Mouse (Mus musculus) CH12.LX (cell line): Measurements from ENCODE around the gene Pafah1b2. TPM values are rescaled to one million over a fixed set of nuclear protein-coding genes. Genes with fewer than 3 reads are reported as not detected.

ENCODE experiments used
- DNase-seq: peaks from one replicate; pipeline ENCODE4 v3.0.0-alpha.2; 2013; ENCODE audit errors: extremely low read depth
- H3K27ac ChIP-seq: 2 replicates; pipeline ENCODE4 v1.5.1; 2012; ENCODE audit warnings: low read depth, mild to moderate bottlenecking, control low read depth, moderate library complexity; ENCODE audit not compliant: insufficient read depth
- H3K27me3 ChIP-seq: replicated peaks from 2 replicates; pipeline ENCODE3; 2012; ENCODE audit warnings: inconsistent platforms
- H3K36me3 ChIP-seq, 2 experiments: replicated peaks in 1 of 2; 2 replicates each; pipeline versions ENCODE3 to v1.6.1; 2012; ENCODE audit warnings: inconsistent platforms in 1 of 2, low read length in 1 of 2, mild to moderate bottlenecking in 1 of 2, mixed read lengths in 1 of 2, moderate library complexity in 1 of 2; ENCODE audit not compliant: control insufficient read depth in 1 of 2, insufficient read depth in 1 of 2
- H3K4me1 ChIP-seq, 2 experiments: 2 replicates each; pipeline ENCODE4 v1.6.1; 2012; ENCODE audit warnings: inconsistent platforms in 1 of 2, moderate library complexity in 1 of 2; ENCODE audit not compliant: insufficient read depth in 2 of 2, control insufficient read depth in 1 of 2
- H3K4me2 ChIP-seq: 2 replicates; pipeline ENCODE4 v1.6.1; 2012; ENCODE audit warnings: low read depth, mild to moderate bottlenecking, control low read depth; ENCODE audit not compliant: poor library complexity, insufficient read depth, severe bottlenecking
- H3K4me3 ChIP-seq, 3 experiments: fragments of 150-350 bp in 1 of 3; sonication (generic) in 1 of 3; replicated peaks in 1 of 3; 2 replicates each; pipeline versions ENCODE3 to v1.5.1; 2011 to 2012; ENCODE audit warnings: low read depth in 2 of 3, low read length in 2 of 3, mild to moderate bottlenecking in 2 of 3, moderate library complexity in 2 of 3, control low read depth in 1 of 3, improper control_type of control experiment in 1 of 3, inconsistent platforms in 1 of 3, mixed read lengths in 1 of 3; ENCODE audit not compliant: poor library complexity in 1 of 3
- H3K79me2 ChIP-seq: replicated peaks from 2 replicates; pipeline ENCODE4 v1.6.1; 2012; ENCODE audit warnings: mild to moderate bottlenecking, moderate library complexity; ENCODE audit not compliant: control insufficient read depth, poor library complexity, insufficient read depth, severe bottlenecking; ENCODE audit errors: extremely low read depth
- H3K9ac ChIP-seq: 2 replicates; pipeline ENCODE4 v1.6.1; 2012; ENCODE audit warnings: low read depth, mild to moderate bottlenecking, control low read depth, moderate library complexity; ENCODE audit not compliant: insufficient read depth
- H3K9me3 ChIP-seq: replicated peaks from 2 replicates; pipeline ENCODE3; 2012; ENCODE audit warnings: low read length, inconsistent platforms, mixed read lengths
- BHLHE40 ChIP-seq: IDR thresholded peaks from 2 replicates; pipeline ENCODE4 v1.6.1; 2011; ENCODE audit warnings: mild to moderate bottlenecking, low read depth, low read length, improper control_type of control experiment
- CHD1 ChIP-seq: IDR thresholded peaks from 2 replicates; pipeline ENCODE4 v1.6.1; 2012; ENCODE audit warnings: low read depth, low read length, improper control_type of control experiment, inconsistent platforms
- E2F4 ChIP-seq: IDR thresholded peaks from 2 replicates; pipeline ENCODE4 v1.6.1; 2011; ENCODE audit warnings: low read depth, low read length, improper control_type of control experiment; ENCODE audit not compliant: insufficient replicate concordance
- ELF1 ChIP-seq: IDR thresholded peaks from 2 replicates; pipeline ENCODE4 v1.6.1; 2014; ENCODE audit warnings: low read depth, mild to moderate bottlenecking, inconsistent platforms, low read length, improper control_type of control experiment
- ETS1 ChIP-seq: conservative IDR thresholded peaks from 2 replicates; pipeline ENCODE4 v1.6.1; 2012; ENCODE audit warnings: low read depth, mild to moderate bottlenecking, inconsistent platforms, low read length, improper control_type of control experiment, moderate library complexity
- IRF4 ChIP-seq: IDR thresholded peaks from 2 replicates; pipeline ENCODE4 v1.6.1; 2014; ENCODE audit warnings: low read depth, mild to moderate bottlenecking, inconsistent platforms, low read length, improper control_type of control experiment
- JUN ChIP-seq: IDR thresholded peaks from 2 replicates; pipeline ENCODE4 v1.6.1; 2011; ENCODE audit warnings: low read depth, mild to moderate bottlenecking, low read length, improper control_type of control experiment, moderate library complexity; ENCODE audit not compliant: insufficient read depth
- JUND ChIP-seq: conservative IDR thresholded peaks from 2 replicates; pipeline ENCODE4 v1.6.1; 2011; ENCODE audit warnings: low read depth, low read length, improper control_type of control experiment
- MAX ChIP-seq: IDR thresholded peaks from 2 replicates; pipeline ENCODE4 v1.6.1; 2011; ENCODE audit warnings: low read length, improper control_type of control experiment
- MAZ ChIP-seq: IDR thresholded peaks from 2 replicates; pipeline ENCODE4 v1.6.1; 2012; ENCODE audit warnings: low read depth, mild to moderate bottlenecking, inconsistent platforms, low read length, improper control_type of control experiment, moderate library complexity
- MEF2A ChIP-seq: IDR thresholded peaks from 2 replicates; pipeline ENCODE4 v1.6.1; 2014; ENCODE audit warnings: low read depth, mild to moderate bottlenecking, inconsistent platforms, low read length, improper control_type of control experiment, borderline replicate concordance
- MXI1 ChIP-seq: IDR thresholded peaks from 2 replicates; pipeline ENCODE4 v1.6.1; 2011; ENCODE audit warnings: mild to moderate bottlenecking, low read depth, low read length, improper control_type of control experiment
- MYC ChIP-seq: IDR thresholded peaks from 2 replicates; pipeline ENCODE4 v1.6.1; 2011; ENCODE audit warnings: low read depth, mild to moderate bottlenecking, improper control_type of control experiment, low read length
- NELFE ChIP-seq: IDR thresholded peaks from 2 replicates; pipeline ENCODE4 v1.6.1; 2011; ENCODE audit warnings: low read depth, low read length, improper control_type of control experiment
- POLR2A ChIP-seq: IDR thresholded peaks from 2 replicates; pipeline ENCODE4 v1.6.1; 2011; ENCODE audit warnings: low read depth, mild to moderate bottlenecking, improper control_type of control experiment, low read length
- RAD21 ChIP-seq: IDR thresholded peaks from 2 replicates; pipeline ENCODE4 v1.6.1; 2011; ENCODE audit warnings: low read depth, mild to moderate bottlenecking, low read length, improper control_type of control experiment, moderate library complexity
- RCOR1 ChIP-seq: conservative IDR thresholded peaks from 2 replicates; pipeline ENCODE4 v1.6.1; 2012; ENCODE audit warnings: low read depth, mild to moderate bottlenecking, inconsistent platforms, low read length, improper control_type of control experiment
- SMC3 ChIP-seq: IDR thresholded peaks from 2 replicates; pipeline ENCODE4 v1.6.1; 2011; ENCODE audit warnings: low read depth, low read length, improper control_type of control experiment
- TBP ChIP-seq: conservative IDR thresholded peaks from 2 replicates; pipeline ENCODE4 v1.6.1; 2011; ENCODE audit warnings: low read depth, low read length, improper control_type of control experiment
- UBTF ChIP-seq: IDR thresholded peaks from 2 replicates; pipeline ENCODE4 v1.6.1; 2012; ENCODE audit warnings: low read depth, mild to moderate bottlenecking, inconsistent platforms, low read length, improper control_type of control experiment, moderate library complexity
- USF1 ChIP-seq: IDR thresholded peaks from 2 replicates; pipeline ENCODE4 v1.6.1; 2014; ENCODE audit warnings: low read depth, mild to moderate bottlenecking, inconsistent platforms, low read length, improper control_type of control experiment
- USF2 ChIP-seq: conservative IDR thresholded peaks from 2 replicates; pipeline ENCODE4 v1.6.1; 2011; ENCODE audit warnings: low read depth, low read length, improper control_type of control experiment
- ZC3H11A ChIP-seq: IDR thresholded peaks from 2 replicates; pipeline ENCODE4 v1.6.1; 2012; ENCODE audit warnings: low read depth, mild to moderate bottlenecking, inconsistent platforms, low read length, improper control_type of control experiment
- ZKSCAN1 ChIP-seq: IDR thresholded peaks from 2 replicates; pipeline ENCODE4 v1.6.1; 2012; ENCODE audit warnings: low read depth, inconsistent platforms, low read length, improper control_type of control experiment, borderline replicate concordance
- dilution Hi-C: fragments of 300-500 bp; cut with MboI; formaldehyde crosslinking; loops from 2 replicates; pipeline ENCODE4 v1.14.3; 2020; ENCODE audit warnings: low sequenced_read_pairs; ENCODE audit not compliant: extremely low pct_unique_long_range_greater_than_20kb, extremely low pct_ligation_motif_present
- in situ Hi-C: fragments of 300-500 bp; cut with MboI; formaldehyde crosslinking; loops from 3 replicates; pipeline ENCODE4 v1.14.3; 2019; ENCODE audit warnings: low sequenced_read_pairs, low pct_ligation_motif_present, low pct_unique_long_range_greater_than_20kb, mixed read lengths
- polyA plus RNA-seq: library from polyadenylated mRNA; unstranded; fragments of >175 nt; gene quantifications from 2 replicates; pipeline ENCODE4 v1.2.1, GENCODE M21; 2012; ENCODE audit warnings: low read depth; ENCODE audit not compliant: insufficient read length
- total RNA-seq, 2 experiments: library from RNA; depleted of rRNA; stranded (reverse); fragments of 300-350 nt in 1 of 2; fragments of >200 nt in 1 of 2; gene quantifications; 2 replicates each; pipeline ENCODE4 v1.2.3; 2012 to 2014

Pafah1b2 gene
- total and polyA plus RNA-seq, 3 experiments = 94.8 to 122 (median 109) TPM

- in situ Hi-C loops (no loop called here), dilution Hi-C loops (no loop called here)
- no peak overlapping the region for H3K9ac ChIP-seq
- H3K27me3 ChIP-seq = no peaks in the 10 kb centered on the region
- H3K4me1 ChIP-seq = 0 out of 4 replicates have a peak, but pooled peaks cover 0 to 4% of the 10 kb centered on the region in 2 experiments
- H3K79me2 ChIP-seq = no peaks in the 10 kb centered on the region
- no peak overlapping the region for H3K4me3 ChIP-seq
- H3K9me3 ChIP-seq = no peaks in the 10 kb centered on the region
- no peak overlapping the region for H3K27ac ChIP-seq
- H3K4me2 ChIP-seq = no peak overlapping the region
- H3K36me3 ChIP-seq = peaks cover 42 to 74% of the 10 kb centered on the region in 2 experiments
- DNase-seq = no peak
- TF ChIP-seq ZKSCAN1 = no peak
- no peak for TF ChIP-seq JUND
- TF ChIP-seq RAD21 = no peak
- no peak for TF ChIP-seq MXI1
- no peak for TF ChIP-seq SMC3
- no peak for TF ChIP-seq MAX
- no peak for TF ChIP-seq ZC3H11A
- no peak for TF ChIP-seq JUN
- no peak for TF ChIP-seq POLR2A
- no peak for TF ChIP-seq BHLHE40
- no peak for TF ChIP-seq ETS1
- TF ChIP-seq MAZ = no peak
- no peak for TF ChIP-seq TBP
- no peak for TF ChIP-seq RCOR1
These were observed 80.5 kb downstream of the Pafah1b2 start for GRCm38 (mm10) chr9:45931958-45932357.

DNA sequence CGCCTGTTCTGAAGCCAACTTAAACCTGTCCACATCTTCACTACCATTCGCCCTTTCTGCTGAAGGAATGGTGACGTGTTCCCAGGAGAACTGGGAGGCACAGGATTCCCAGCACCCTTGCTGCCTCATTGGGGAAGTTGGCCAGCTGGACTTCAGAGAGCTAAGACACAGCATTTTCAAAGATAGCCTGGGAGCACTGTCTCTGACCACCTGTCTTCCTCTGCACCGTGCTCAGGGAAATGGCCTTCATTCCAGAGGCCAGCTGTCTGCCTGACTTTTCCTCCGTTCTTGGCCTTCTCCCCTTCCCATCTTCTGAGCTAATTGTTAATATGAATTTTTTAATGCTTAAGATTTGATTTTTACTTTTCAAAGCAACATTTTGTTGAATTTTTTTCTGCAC, 83.2 kb downstream of the Pafah1b2 start:
- Histone ChIP-seq H3K9ac (no peak overlapping the region), H3K4me1 (no peaks in the 10 kb centered on the region), H3K79me2 (no peaks in the 10 kb centered on the region), H3K36me3 (peaks cover 59 to 82% of the 10 kb centered on the region in 2 experiments), H3K27ac (no peak overlapping the region), H3K4me3 (no peak overlapping the region), H3K4me2 (no peak overlapping the region), H3K27me3 (no peaks in the 10 kb centered on the region), H3K9me3 (no peaks in the 10 kb centered on the region)
- dilution Hi-C loops = no loop called here
- no peak for DNase-seq
- in situ Hi-C loops = no loop called here
- TF ChIP-seq IRF4 (no peak), JUN (no peak), TBP (no peak), E2F4 (no peak), CHD1 (no peak), USF1 (no peak), MYC (no peak), JUND (no peak), NELFE (no peak), MXI1 (no peak), ELF1 (no peak), UBTF (no peak), SMC3 (no peak), MEF2A (no peak), USF2 (no peak), ZC3H11A (no peak), POLR2A (no peak), BHLHE40 (no peak)
